Mouse (Mus musculus) stomach, postnatal 0 days (tissue): Measurements from ENCODE around the gene Smco2.

Source experiments
- CTCF ChIP-seq: IDR thresholded peaks from 2 replicates; pipeline ENCODE4 v1.5.1; 2016; ENCODE audit warnings: antibody characterized with exemption, low read depth, mild to moderate bottlenecking, moderate library complexity
- EP300 ChIP-seq: optimal IDR thresholded peaks from 2 replicates; pipeline ENCODE3; 2016; ENCODE audit warnings: antibody characterized with exemption

- TF ChIP-seq CTCF (peak; percentile 36; the same call in 1 of the 2 replicates), EP300 (no peak)
Measured at GRCm38 (mm10) chr6:146901929-146902328, 52.0 kb downstream of the Smco2 start.
